Comparison of ENCODE assay signal across 21 mouse cellular contexts in the genomic region with DNA sequence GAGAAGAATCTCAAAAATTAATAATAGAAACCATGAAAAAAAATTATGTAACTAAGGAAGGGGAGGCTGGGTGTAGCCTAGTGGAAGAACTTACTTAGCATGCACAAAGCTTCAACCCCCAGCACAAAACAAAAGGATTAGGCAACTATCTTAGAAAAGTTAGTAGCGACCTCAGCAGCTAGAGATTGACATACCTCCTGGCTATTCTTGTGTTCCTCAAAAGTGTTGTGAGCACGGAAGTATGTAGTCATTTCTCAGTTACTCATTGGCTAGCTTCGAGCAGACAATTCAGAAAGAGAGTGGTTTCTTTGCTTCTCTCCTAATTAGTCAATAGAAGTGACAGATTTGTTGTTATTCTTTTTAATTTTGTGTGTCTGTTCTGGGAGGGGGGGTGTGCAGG. TPM values are rescaled to one million over a fixed set of nuclear protein-coding genes. Genes with fewer than 3 reads are reported as not detected.
DNase-seq lines count a peak whose midpoint lies in the region; ATAC-seq and TF ChIP-seq lines count a peak whose summit lies in the region.
"Had no signal": no experiment of that assay in that cellular context is flagged by ENCODE, and none has a peak within 500 bp of the region (broad histone marks: within the 10 kb centered on the region; RNA-seq: fewer than 3 reads in every experiment).

No protein-coding gene starts in this region.

- H3K27ac ChIP-seq in liver, postnatal 0 days (ENCODE audit: low read depth): 0 out of 2 replicates have a peak overlapping the region, but pooled peaks have one; percentile 39
- no peak overlapping the region for H3K27ac ChIP-seq in liver, embryonic 12.5 days
- peak overlapping the region; percentile 14; the same call in 1 of the 2 replicates for H3K27ac ChIP-seq in bone marrow, adult 2 months (ENCODE audit: control insufficient read depth, insufficient read depth, low read depth, low read length, poor library complexity)
- H3K27ac ChIP-seq in embryonic facial prominence, embryonic 10.5 days (replicated peaks): no peak overlapping the region
- no peak overlapping the region for H3K27ac ChIP-seq in kidney, adult 2 months (ENCODE audit: insufficient read depth, low read depth, low read length)
- H3K27ac ChIP-seq: embryonic facial prominence, embryonic 15.5 days; heart, embryonic 13.5 days had no signal

- no peak for TF ChIP-seq CTCF in liver, postnatal 0 days (IDR thresholded peaks at IDR 0.05; ENCODE audit: low read depth)
- no peak for TF ChIP-seq CTCF in bone marrow, adult 2 months (IDR thresholded peaks at IDR 0.05; ENCODE audit: control insufficient read depth, insufficient read depth, low read length)
- no peak for TF ChIP-seq CTCF in kidney, adult 2 months (conservative IDR thresholded peaks at IDR 0.05; ENCODE audit: insufficient read depth, insufficient read length, low read depth, low read length)

- 0 out of 2 replicates have a peak, but pooled peaks cover 6% of the 10 kb centered on the region for H3K36me3 ChIP-seq in liver, postnatal 0 days (replicated peaks; ENCODE audit: insufficient read depth, low read length)
- peaks cover 11% of the 10 kb centered on the region; the same call in 1 of the 2 replicates for H3K36me3 ChIP-seq in liver, embryonic 12.5 days
- H3K36me3 ChIP-seq in embryonic facial prominence, embryonic 10.5 days (replicated peaks): peaks cover 9% of the 10 kb centered on the region
- no peaks in the 10 kb centered on the region for H3K36me3 ChIP-seq in kidney, adult 2 months (ENCODE audit: control insufficient read depth, insufficient read depth, low read length)
- H3K36me3 ChIP-seq: embryonic facial prominence, embryonic 15.5 days had no signal

- peaks cover 44% of the 10 kb centered on the region for H3K4me1 ChIP-seq in liver, postnatal 0 days (ENCODE audit: insufficient read depth)
- peaks cover 45% of the 10 kb centered on the region for H3K4me1 ChIP-seq in liver, embryonic 12.5 days
- H3K4me1 ChIP-seq in bone marrow, adult 2 months (ENCODE audit: control insufficient read depth, insufficient read depth, low read length): peaks cover 7% of the 10 kb centered on the region
- H3K4me1 ChIP-seq in embryonic facial prominence, embryonic 10.5 days: peaks cover 44% of the 10 kb centered on the region
- peaks cover 22% of the 10 kb centered on the region; the same call in 1 of the 2 replicates for H3K4me1 ChIP-seq in kidney, adult 2 months (ENCODE audit: control insufficient read depth, insufficient read depth, low read length)

- DNase-seq in liver, postnatal 0 days: no peak
- DNase-seq in embryonic facial prominence, embryonic 10.5 days (ENCODE audit: low spot score): no peak
- DNase-seq in kidney, adult 2 months: no peak
- no peak for DNase-seq in layer of hippocampus, adult 9-11 months
- DNase-seq: adrenal gland, adult 8-10 months; adrenal gland, postnatal 36 days; cerebellum, adult 11-12 months; cerebellum, adult 9-11 months; cerebellum, postnatal 36 days; gastrocnemius, adult 2 months; gastrocnemius, postnatal 25 days; heart, adult 11 months; heart, postnatal 36 days had no signal

- no peak for ATAC-seq in liver, postnatal 0 days
- no peak for ATAC-seq in liver, embryonic 12.5 days
- ATAC-seq in megakaryocyte, adult 5-6 weeks (ENCODE audit: poor library complexity, severe bottlenecking): peak; percentile 40
- ATAC-seq: forebrain, embryonic 14.5 days; hindbrain, embryonic 16.5 days had no signal

- no peaks in the 10 kb centered on the region for H3K27me3 ChIP-seq in liver, postnatal 0 days (ENCODE audit: insufficient read depth, low read length)
- H3K27me3 ChIP-seq in liver, embryonic 12.5 days (replicated peaks): no peaks in the 10 kb centered on the region
- 0 out of 2 replicates have a peak, but pooled peaks cover 8% of the 10 kb centered on the region for H3K27me3 ChIP-seq in embryonic facial prominence, embryonic 10.5 days (replicated peaks; ENCODE audit: low read depth, poor library complexity, severe bottlenecking)
- H3K27me3 ChIP-seq in kidney, adult 2 months (replicated peaks; ENCODE audit: control insufficient read depth, insufficient read depth, low read length): no peaks in the 10 kb centered on the region
- H3K27me3 ChIP-seq: embryonic facial prominence, embryonic 15.5 days; heart, embryonic 13.5 days had no signal

- H3K4me2 ChIP-seq in liver, postnatal 0 days (ENCODE audit: low read depth, low read length): peak overlapping the region; percentile 8
- no peak overlapping the region for H3K4me2 ChIP-seq in liver, embryonic 12.5 days
- H3K4me2 ChIP-seq: heart, embryonic 13.5 days had no signal

- TF ChIP-seq POLR2A in bone marrow, adult 2 months (IDR thresholded peaks at IDR 0.05; ENCODE audit: borderline replicate concordance, control insufficient read depth, low read depth, low read length): no peak
- no peak for TF ChIP-seq POLR2A in kidney, adult 2 months (IDR thresholded peaks at IDR 0.05; ENCODE audit: low read depth, low read length)

- H3K4me3 ChIP-seq in liver, postnatal 0 days (ENCODE audit: low read depth, low read length): no peak overlapping the region
- H3K4me3 ChIP-seq in liver, embryonic 12.5 days: no peak overlapping the region
- no peak overlapping the region for H3K4me3 ChIP-seq in bone marrow, adult 2 months (replicated peaks; ENCODE audit: control insufficient read depth, low read depth, low read length)
- no peak overlapping the region for H3K4me3 ChIP-seq in embryonic facial prominence, embryonic 10.5 days
- H3K4me3 ChIP-seq in kidney, adult 2 months (ENCODE audit: insufficient read depth, low read depth, low read length): no peak overlapping the region
- H3K4me3 ChIP-seq: embryonic facial prominence, embryonic 15.5 days; gastrocnemius, adult 2 months; heart, embryonic 13.5 days had no signal

- 54% methylated on average over 3 of the region's 3 CpGs for WGBS in liver, postnatal 0 days (ENCODE audit: insufficient replicate concordance)
- WGBS in liver, embryonic 12.5 days (ENCODE audit: insufficient replicate concordance): 61% methylated on average over 3 of the region's 3 CpGs
- 44% methylated on average over 3 of the region's 3 CpGs for WGBS in bone marrow, adult 2 months
- WGBS in embryonic facial prominence, embryonic 10.5 days: 69% methylated on average over 3 of the region's 3 CpGs
- 52% methylated on average over 3 of the region's 3 CpGs for WGBS in kidney, adult 2 months

- H3K9ac ChIP-seq in liver, postnatal 0 days (replicated peaks): no peak overlapping the region
- no peak overlapping the region for H3K9ac ChIP-seq in liver, embryonic 12.5 days
- H3K9ac ChIP-seq: embryonic facial prominence, embryonic 15.5 days had no signal

- H3K9me3 ChIP-seq in liver, postnatal 0 days (ENCODE audit: low read length): no peaks in the 10 kb centered on the region
- no peaks in the 10 kb centered on the region for H3K9me3 ChIP-seq in liver, embryonic 12.5 days (replicated peaks)
- H3K9me3 ChIP-seq in embryonic facial prominence, embryonic 10.5 days: no peaks in the 10 kb centered on the region
- H3K9me3 ChIP-seq: embryonic facial prominence, embryonic 15.5 days; forebrain, embryonic 10.5 days; heart, embryonic 13.5 days had no signal

- TF ChIP-seq EP300 in liver, postnatal 0 days (IDR thresholded peaks at IDR 0.05; ENCODE audit: low read depth): no peak

RNA-seq across cellular contexts. Expression of a gene that starts 1.9 kb away (rescaled TPM):
- 2.3 and 2.8 TPM in 2 replicates for polyA plus RNA-seq in liver, postnatal 0 days (2015; fragmentation: Nextera tagmentation; extraction: Ambion mirVana)
- polyA plus RNA-seq in liver, embryonic 12.5 days (2016; fragmentation: Nextera tagmentation; extraction: Ambion mirVana): 3.9 and 4.1 TPM in 2 replicates
- polyA plus RNA-seq in bone marrow, adult 2 months (2011; ENCODE audit: insufficient read depth, insufficient read length, low replicate concordance, missing spikeins): 2.2 and 2.9 TPM in 2 replicates
- total RNA-seq in megakaryocyte, adult 5-6 weeks (2015): 1.6 and 3.1 TPM in 2 replicates
- total RNA-seq in megakaryocyte, adult 5-6 weeks (2017): 2.0 and 6.0 TPM in 2 replicates
- polyA plus RNA-seq in embryonic facial prominence, embryonic 10.5 days (2016; fragmentation: Nextera tagmentation; extraction: Ambion mirVana): 2.9 and 3.7 TPM in 2 replicates
- polyA plus RNA-seq in kidney, adult 2 months (2012; rRNA removed): 2.0 and 2.4 TPM in 2 replicates

RNA-seq across cellular contexts. Expression of a gene that starts 2.0 kb away (rescaled TPM):
- polyA plus RNA-seq in liver, postnatal 0 days (2015; fragmentation: Nextera tagmentation; extraction: Ambion mirVana): 68.3 and 76.4 TPM in 2 replicates
- 99.5 and 104 TPM in 2 replicates for polyA plus RNA-seq in liver, embryonic 12.5 days (2016; fragmentation: Nextera tagmentation; extraction: Ambion mirVana)
- polyA plus RNA-seq in bone marrow, adult 2 months (2011; ENCODE audit: insufficient read depth, insufficient read length, low replicate concordance, missing spikeins): 87.0 and 102 TPM in 2 replicates
- 68.1 and 91.8 TPM in 2 replicates for total RNA-seq in megakaryocyte, adult 5-6 weeks (2015)
- 166 and 175 TPM in 2 replicates for total RNA-seq in megakaryocyte, adult 5-6 weeks (2017)
- polyA plus RNA-seq in embryonic facial prominence, embryonic 10.5 days (2016; fragmentation: Nextera tagmentation; extraction: Ambion mirVana): 106 TPM in 2 replicates
- polyA plus RNA-seq in kidney, adult 2 months (2012; rRNA removed): 294 and 312 TPM in 2 replicates

RNA-seq across cellular contexts. Expression of a gene that starts 42.4 kb away (rescaled TPM):
- 0.39 and 0.61 TPM in 2 replicates for polyA plus RNA-seq in liver, postnatal 0 days (2015; fragmentation: Nextera tagmentation; extraction: Ambion mirVana)
- polyA plus RNA-seq in liver, embryonic 12.5 days (2016; fragmentation: Nextera tagmentation; extraction: Ambion mirVana): 0.57 and 0.60 TPM in 2 replicates
- 0.63 TPM in 1 of 2 replicates, not detected in the other for polyA plus RNA-seq in bone marrow, adult 2 months (2011; ENCODE audit: insufficient read depth, insufficient read length, low replicate concordance, missing spikeins)
- 0.04 TPM in 1 of 2 replicates, not detected in the other for total RNA-seq in megakaryocyte, adult 5-6 weeks (2015)
- 0.15 TPM in 1 of 2 replicates, not detected in the other for total RNA-seq in megakaryocyte, adult 5-6 weeks (2017)
- 2.0 and 2.2 TPM in 2 replicates for polyA plus RNA-seq in embryonic facial prominence, embryonic 10.5 days (2016; fragmentation: Nextera tagmentation; extraction: Ambion mirVana)
- polyA plus RNA-seq in kidney, adult 2 months (2012; rRNA removed): 0.89 and 0.98 TPM in 2 replicates

Comparison
In these comparisons a context has a peak if more than half of its experiments do, and no peak if none do; other contexts are left out.
1. H3K27ac ChIP-seq: peak in liver, postnatal 0 days (single experiment) and bone marrow, adult 2 months (single experiment); none in liver, embryonic 12.5 days (single experiment), embryonic facial prominence, embryonic 10.5 days (single experiment) and kidney, adult 2 months (single experiment).